Mouse (Mus musculus): ENCODE data around the gene Pde6c.

Gene Pde6c

GRCm38 (mm10) chr19:38123921-38124320 is 8.7 kb upstream of the Pde6c start:
- TF ChIP-seq GATA4 (IDR thresholded peaks at IDR 0.05; ENCODE audit: insufficient replicate concordance, low read length): no peak

- TF ChIP-seq GATA4 (IDR thresholded peaks at IDR 0.05; ENCODE audit: insufficient replicate concordance, low read length): no peak
Observed at GRCm38 (mm10) chr19:38124401-38125218, 8.0 kb upstream of the Pde6c start.

GRCm38 (mm10) chr19:38125219-38125610 is 7.4 kb upstream of the Pde6c start, which contains the start of gene Rbp4:
Rbp4 (minus strand) TSS chr19:38125281.
- TF ChIP-seq GATA4 (IDR thresholded peaks at IDR 0.05; ENCODE audit: insufficient replicate concordance, low read length): no peak

GRCm38 (mm10) chr19:38126656-38127055 is 5.9 kb upstream of the Pde6c start:
- TF ChIP-seq GATA4 (IDR thresholded peaks at IDR 0.05; ENCODE audit: insufficient replicate concordance, low read length): no peak

- TF ChIP-seq GATA4 (IDR thresholded peaks at IDR 0.05; ENCODE audit: insufficient replicate concordance, low read length): no peak
Observed at GRCm38 (mm10) chr19:38133986-38134385, 1.4 kb downstream of the Pde6c start.

GRCm38 (mm10) chr19:38134806-38135205 is 2.2 kb downstream of the Pde6c start:
- TF ChIP-seq GATA4 (IDR thresholded peaks at IDR 0.05; ENCODE audit: insufficient replicate concordance, low read length): no peak

GRCm38 (mm10) chr19:38143540-38144271 is 11.1 kb downstream of the Pde6c start:
- TF ChIP-seq GATA4 (IDR thresholded peaks at IDR 0.05; ENCODE audit: insufficient replicate concordance, low read length): no peak

GRCm38 (mm10) chr19:38156243-38156642 is 23.7 kb downstream of the Pde6c start:
- TF ChIP-seq GATA4 (IDR thresholded peaks at IDR 0.05; ENCODE audit: insufficient replicate concordance, low read length): no peak

- TF ChIP-seq GATA4 (IDR thresholded peaks at IDR 0.05; ENCODE audit: insufficient replicate concordance, low read length): no peak
Observed at GRCm38 (mm10) chr19:38161648-38162354, 29.2 kb downstream of the Pde6c start.

- TF ChIP-seq GATA4 (IDR thresholded peaks at IDR 0.05; ENCODE audit: insufficient replicate concordance, low read length): no peak
Observed at GRCm38 (mm10) chr19:38164633-38165032, 32.1 kb downstream of the Pde6c start.

- TF ChIP-seq GATA4 (IDR thresholded peaks at IDR 0.05; ENCODE audit: insufficient replicate concordance, low read length): no peak
Observed at GRCm38 (mm10) chr19:38179675-38180074, 47.1 kb downstream of the Pde6c start.

- TF ChIP-seq GATA4 (IDR thresholded peaks at IDR 0.05; ENCODE audit: insufficient replicate concordance, low read length): no peak
Observed at GRCm38 (mm10) chr19:38186631-38187344, 54.2 kb downstream of the Pde6c start.

- TF ChIP-seq GATA4 (IDR thresholded peaks at IDR 0.05; ENCODE audit: insufficient replicate concordance, low read length): no peak
Observed at GRCm38 (mm10) chr19:38187345-38187680, 54.7 kb downstream of the Pde6c start.

GRCm38 (mm10) chr19:38190606-38191005 is 58.0 kb downstream of the Pde6c start:
- TF ChIP-seq GATA4 (IDR thresholded peaks at IDR 0.05; ENCODE audit: insufficient replicate concordance, low read length): no peak

GRCm38 (mm10) chr19:38191446-38191845 is 58.9 kb downstream of the Pde6c start:
- 0 out of 2 replicates have a peak, but pooled peaks have one; percentile 15 for TF ChIP-seq GATA4 (IDR thresholded peaks at IDR 0.05; ENCODE audit: insufficient replicate concordance, low read length)

All from liver, adult (tissue).